Mouse (Mus musculus) liver, adult 2 months (tissue): Measurements from ENCODE around the gene Rarres2.

Experiments used
- CTCF ChIP-seq: fragments of 200-500 bp; IDR thresholded peaks from 2 replicates; pipeline ENCODE4 v1.5.1; 2011; ENCODE audit warnings: low read depth, low read length, control low read depth
- POLR2A ChIP-seq: fragments of 200-500 bp; IDR thresholded peaks from 2 replicates; pipeline ENCODE4 v1.6.1; 2011; ENCODE audit warnings: low read length, control low read depth; ENCODE audit not compliant: insufficient read depth; ENCODE audit errors: extremely low read depth

DNA sequence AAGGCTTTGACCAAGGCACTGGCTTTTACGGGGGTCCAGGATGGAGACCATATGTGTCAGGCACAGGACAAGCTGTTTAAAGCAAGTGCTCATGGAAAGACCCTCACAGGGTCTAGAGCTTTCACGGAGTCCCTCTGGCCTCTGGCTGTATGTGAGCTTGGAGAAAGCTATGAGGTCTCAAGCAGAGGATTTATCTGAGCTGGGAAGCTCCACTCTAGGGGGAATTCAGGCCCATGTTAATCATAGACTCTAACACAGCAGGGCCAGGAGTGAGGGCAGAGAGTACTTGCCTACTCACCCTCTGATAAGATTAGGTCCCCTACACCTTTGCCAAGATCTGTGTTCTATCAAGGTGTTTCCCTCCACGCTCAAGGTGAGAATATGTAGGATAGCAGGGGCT lies 30.0 kb downstream of the Rarres2 start:
- no peak for TF ChIP-seq POLR2A
- TF ChIP-seq CTCF, result no peak
